Mouse (Mus musculus): ENCODE data around the gene Chsy1.

DNA sequence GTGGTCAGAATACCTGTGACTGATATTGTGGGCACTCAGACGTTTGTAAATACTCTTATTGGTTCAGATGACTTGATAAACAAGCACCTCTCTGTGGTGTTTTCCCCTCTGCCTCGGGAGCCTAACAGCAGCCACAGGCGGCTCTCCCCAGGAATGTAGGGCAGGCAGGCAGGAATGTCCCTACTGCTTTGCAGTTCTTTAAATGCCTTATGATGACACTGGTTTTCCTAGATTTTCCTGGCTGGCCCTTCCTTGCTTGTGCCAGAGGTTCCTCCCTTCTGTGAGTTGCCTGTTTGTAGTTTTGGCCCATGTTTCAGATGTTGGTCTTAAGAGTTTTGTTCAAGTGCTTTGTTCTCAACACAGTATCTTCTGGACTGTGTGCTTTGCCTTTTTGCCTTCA, 19.5 kb downstream of the Chsy1 start:
- TF ChIP-seq CTCF (IDR thresholded peaks at IDR 0.05; ENCODE audit: low read depth, low read length) (no peak), POLR2A (IDR thresholded peaks at IDR 0.05; ENCODE audit: extremely low read depth, insufficient read depth, low read length) (no peak)

Data from liver, adult 2 months (tissue).